Mouse (Mus musculus) T-helper 1 cell (primary cell): ENCODE data around the gene Kcng3.

Source experiments
- in situ Hi-C: fragments of 300-600 bp; cut with MboI, MseI; formaldehyde crosslinking; loops from one replicate; pipeline ENCODE4 v1.15.1; 2025; ENCODE audit warnings: high pct_unique_total_duplicates

Gene Kcng3

GRCm38 (mm10) chr17:83630787-83631678, 662 bp downstream of the Kcng3 start:
- in situ Hi-C loops = no loop called here

DNA sequence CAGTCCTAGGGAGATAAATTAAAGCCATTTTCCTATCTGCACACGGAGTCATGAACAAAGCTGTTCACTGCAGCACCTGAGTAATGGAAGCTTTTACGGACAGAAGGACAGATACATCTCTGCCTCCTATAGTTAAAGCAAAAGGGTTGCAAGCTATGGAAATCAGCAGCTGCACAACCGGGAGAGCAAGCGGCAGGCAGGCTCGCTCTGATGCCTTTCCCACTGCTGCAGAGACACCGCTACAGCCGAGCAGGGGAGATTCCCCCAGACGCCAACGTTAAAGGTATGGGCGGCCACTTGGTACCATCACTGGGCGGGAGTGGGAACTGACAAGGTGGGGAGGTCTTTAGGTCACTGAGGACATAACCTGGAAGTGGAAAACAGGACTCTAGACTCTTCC, 17.8 kb downstream of the Kcng3 start:
- in situ Hi-C loops = no loop called here

GRCm38 (mm10) chr17:83609532-83609931, 22.2 kb downstream of the Kcng3 start:
- in situ Hi-C loops = no loop called here

- in situ Hi-C loops = no loop called here
These were observed 30.7 kb downstream of the Kcng3 start for GRCm38 (mm10) chr17:83600976-83601375.

DNA sequence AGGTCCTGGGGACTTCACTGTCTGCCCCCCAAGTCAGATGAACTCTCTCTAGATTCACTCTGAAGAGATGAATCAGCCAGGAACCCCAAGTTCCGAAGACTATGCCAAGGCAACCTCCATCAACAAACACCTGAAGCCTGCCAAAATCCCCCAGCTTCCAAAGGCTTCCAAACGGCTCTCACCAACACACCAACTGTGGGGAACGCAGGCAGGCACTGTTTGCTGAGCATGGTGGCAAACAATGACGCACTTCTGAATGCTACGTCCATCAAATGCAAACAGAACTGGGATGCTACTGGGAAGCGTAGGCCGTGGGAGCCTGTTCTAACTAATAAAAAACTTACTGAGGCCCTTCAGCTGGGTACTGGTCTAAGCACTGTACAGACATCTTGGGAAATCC, 35.7 kb downstream of the Kcng3 start:
- in situ Hi-C loops = loop anchor here (25.0 kb wide), 1 partner anchor 559 kb away; no protein-coding TSS in a partner anchor

- in situ Hi-C loops = loop anchor here (25.0 kb wide), 1 partner anchor 557 kb away; no protein-coding TSS in a partner anchor
These were observed 37.2 kb downstream of the Kcng3 start for GRCm38 (mm10) chr17:83594526-83594925.

DNA sequence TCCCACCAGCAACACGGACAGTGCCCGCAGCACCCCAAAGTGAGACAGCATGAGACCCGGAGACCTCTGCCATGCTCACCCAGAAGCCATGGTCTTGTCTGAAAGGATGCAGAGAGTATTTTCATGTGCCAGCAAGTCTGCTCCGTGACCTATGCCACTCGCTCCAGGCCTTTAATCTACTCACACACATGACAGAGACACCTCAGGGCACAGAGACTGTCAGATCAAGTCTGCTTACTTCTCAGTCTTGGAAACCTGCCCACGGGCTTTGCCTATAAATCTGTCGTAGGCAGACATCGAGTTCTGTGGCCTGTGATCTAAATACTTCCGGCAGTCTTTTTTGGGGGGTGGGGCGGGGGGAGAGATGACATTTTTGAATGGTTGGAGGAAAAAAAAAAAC, 38.3 kb downstream of the Kcng3 start:
- in situ Hi-C loops = loop anchor here (25.0 kb wide), 1 partner anchor 556 kb away; no protein-coding TSS in a partner anchor

DNA sequence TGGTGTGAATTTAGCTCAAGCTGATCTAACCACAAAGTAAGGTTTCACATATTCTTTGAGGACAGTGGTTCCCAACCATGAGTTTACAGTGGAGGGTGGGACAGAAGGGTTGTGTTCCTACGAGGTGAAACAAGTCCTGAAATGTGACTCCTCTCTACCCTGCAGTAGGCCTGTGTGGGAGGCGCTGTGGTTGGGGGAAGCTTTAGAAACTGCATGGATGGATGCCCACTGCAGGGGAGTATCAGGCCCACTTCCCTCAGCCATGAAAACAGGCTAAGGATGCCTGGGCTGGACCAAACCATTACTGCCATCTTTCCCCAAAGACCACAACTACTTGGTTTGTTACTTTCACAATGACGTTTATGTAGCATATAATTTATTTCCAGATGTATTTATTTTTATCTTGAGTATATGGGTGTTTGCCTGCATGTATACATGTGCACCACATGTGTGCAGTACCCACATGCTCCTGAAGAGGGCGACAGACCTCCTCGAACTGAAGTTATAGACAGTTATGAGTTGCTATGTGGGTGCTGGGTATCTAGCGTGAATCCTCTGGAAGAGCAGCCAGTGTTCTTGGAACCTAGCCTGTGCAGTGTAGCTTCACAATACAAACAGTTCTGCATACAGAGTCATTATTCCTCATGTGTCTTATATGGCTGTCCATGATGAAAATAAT, 42.9 kb downstream of the Kcng3 start:
- in situ Hi-C loops = loop anchor here (25.0 kb wide), 1 partner anchor 552 kb away; no protein-coding TSS in a partner anchor

- in situ Hi-C loops = loop anchor here (25.0 kb wide), 1 partner anchor 550 kb away; no protein-coding TSS in a partner anchor
These were observed 44.0 kb downstream of the Kcng3 start for GRCm38 (mm10) chr17:83587731-83588130.

- in situ Hi-C loops = loop anchor here (25.0 kb wide), 1 partner anchor 545 kb away; no protein-coding TSS in a partner anchor
These were observed 49.1 kb downstream of the Kcng3 start for GRCm38 (mm10) chr17:83582585-83582984.

GRCm38 (mm10) chr17:83580734-83581133, 51.0 kb downstream of the Kcng3 start:
- in situ Hi-C loops = loop anchor here (25.0 kb wide), 1 partner anchor 543 kb away; no protein-coding TSS in a partner anchor

DNA sequence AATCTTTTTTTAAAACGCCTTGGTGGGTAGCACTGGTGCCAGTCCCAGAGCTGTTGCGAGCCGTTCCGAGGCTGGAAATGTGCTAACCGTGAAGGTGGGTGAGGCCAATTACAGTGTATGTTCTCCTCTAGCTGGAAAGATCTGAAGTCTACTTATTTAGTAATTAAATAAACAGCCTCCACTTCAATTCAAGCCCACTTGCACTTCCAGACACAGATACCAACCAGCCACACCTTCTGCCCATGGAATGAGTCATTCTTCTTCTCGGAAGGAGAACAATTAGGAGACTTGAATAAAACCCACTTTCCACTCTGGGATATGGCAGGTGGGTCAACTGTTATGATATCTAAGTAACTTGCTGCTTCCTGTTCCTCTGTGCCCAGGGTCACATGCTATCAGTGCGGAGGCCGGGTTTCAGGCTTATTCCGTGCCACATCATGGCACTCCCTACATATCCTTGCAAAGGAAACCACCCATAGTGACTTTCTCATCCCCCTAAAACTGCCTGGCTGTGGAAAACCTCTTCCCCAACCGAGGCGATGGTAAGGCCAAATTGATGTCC, 54.8 kb downstream of the Kcng3 start:
- in situ Hi-C loops = loop anchor here (25.0 kb wide), 1 partner anchor 540 kb away; no protein-coding TSS in a partner anchor

DNA sequence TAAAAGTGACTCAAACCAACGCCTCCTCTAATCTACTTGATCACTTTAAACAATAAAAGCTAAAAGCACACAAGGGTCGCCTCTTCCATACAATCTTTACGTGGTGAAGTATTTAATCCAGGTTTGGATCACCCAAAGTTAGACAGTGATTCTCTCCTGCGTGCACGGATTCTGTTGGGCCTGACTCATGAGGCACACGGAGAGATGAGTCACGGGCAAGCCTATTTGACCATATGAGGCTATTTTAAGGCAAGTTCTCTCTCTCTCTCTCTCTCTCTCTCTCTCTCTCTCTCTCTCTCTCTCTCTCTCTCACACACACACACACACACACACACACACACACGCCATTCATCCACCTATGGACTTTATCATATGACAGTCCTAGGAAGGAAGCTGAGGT, 57.1 kb downstream of the Kcng3 start:
- in situ Hi-C loops = loop anchor here (25.0 kb wide), 1 partner anchor 537 kb away; no protein-coding TSS in a partner anchor

DNA sequence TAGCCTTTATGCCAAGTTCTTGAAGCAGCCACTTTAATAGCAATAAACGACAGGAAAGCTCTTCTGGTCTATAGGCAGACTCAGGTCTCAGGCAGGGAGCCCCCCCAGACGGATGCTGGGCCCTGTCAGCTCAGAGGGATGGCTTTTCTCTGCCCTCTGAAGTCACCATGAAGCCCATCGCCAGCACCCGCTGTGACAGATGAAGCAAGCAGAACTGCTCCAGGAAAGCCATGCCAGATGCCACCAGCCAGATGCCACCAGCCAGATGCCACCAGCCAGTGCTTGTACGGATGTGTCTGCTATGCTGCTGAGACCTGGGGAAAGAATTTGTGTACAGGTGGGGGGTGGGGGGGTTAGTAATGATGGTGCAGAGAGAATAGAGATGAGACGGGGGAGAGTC, 58.6 kb downstream of the Kcng3 start:
- in situ Hi-C loops = no loop called here

GRCm38 (mm10) chr17:83572366-83572765, 59.3 kb downstream of the Kcng3 start:
- in situ Hi-C loops = no loop called here

GRCm38 (mm10) chr17:83567375-83567774, 64.3 kb downstream of the Kcng3 start:
- in situ Hi-C loops = no loop called here

DNA sequence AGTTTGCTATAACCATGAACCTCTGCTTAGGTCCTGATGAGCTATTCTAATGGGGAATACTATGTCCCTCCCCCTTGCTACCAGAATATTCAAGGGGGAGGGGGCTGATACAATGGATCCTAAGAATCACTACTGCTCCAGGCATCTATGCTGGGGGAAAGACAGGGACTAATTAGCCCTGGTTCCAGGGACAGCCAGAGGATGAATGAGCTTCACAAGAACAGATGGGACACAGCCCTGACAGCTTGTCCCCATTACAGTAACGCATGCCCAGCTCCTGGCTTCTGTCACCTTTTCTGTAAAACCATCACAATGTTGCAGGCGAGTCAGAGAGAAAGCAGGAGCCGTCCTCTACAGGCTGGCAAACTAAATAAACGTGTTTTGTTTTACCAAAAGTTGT, 66.2 kb downstream of the Kcng3 start:
- in situ Hi-C loops = no loop called here

DNA sequence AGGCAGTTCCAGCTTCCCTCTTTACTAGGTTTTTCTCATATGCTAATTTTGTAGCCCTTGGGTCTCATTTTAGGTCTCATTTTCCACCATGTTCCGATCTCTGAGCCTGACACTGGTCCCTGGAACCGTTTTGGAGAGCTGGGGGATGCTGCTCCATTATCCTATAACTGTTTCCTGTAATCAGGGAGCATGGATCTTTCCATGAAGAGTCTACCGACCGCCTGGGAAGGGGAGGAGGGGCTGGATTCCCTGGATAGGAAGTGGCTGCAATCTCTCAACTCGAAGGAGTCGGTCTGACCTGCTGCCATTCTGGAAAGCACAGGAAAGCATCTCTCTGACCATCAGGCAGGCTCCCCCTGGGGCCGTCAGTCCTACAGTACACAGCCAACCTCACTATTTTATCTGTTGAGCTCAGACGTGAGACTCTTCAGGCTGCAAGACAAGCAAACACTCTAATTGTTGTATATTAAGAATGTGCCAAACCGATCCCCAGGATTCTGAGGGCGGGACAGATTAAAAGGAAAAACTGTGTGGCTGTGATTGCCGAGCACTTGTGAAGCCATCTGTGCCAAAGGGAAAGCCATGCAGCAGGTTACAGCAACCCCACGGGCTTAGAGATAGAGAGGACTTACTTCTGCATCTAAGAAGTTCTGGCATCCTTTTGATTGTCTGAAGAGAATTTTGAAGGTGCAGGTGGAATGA, 67.4 kb downstream of the Kcng3 start:
- in situ Hi-C loops = no loop called here

- in situ Hi-C loops = no loop called here
These were observed 68.0 kb downstream of the Kcng3 start for GRCm38 (mm10) chr17:83563703-83564111.

- in situ Hi-C loops = no loop called here
These were observed 69.3 kb downstream of the Kcng3 start for GRCm38 (mm10) chr17:83562153-83563010.
